Mouse (Mus musculus): ENCODE results near the gene Npc1l1.
"Not testable (repeated sequence)": the region's sequence is repeated elsewhere in the genome, so short reads cannot be mapped to it uniquely, and the experiment has no call there.

The Npc1l1 gene

DNA sequence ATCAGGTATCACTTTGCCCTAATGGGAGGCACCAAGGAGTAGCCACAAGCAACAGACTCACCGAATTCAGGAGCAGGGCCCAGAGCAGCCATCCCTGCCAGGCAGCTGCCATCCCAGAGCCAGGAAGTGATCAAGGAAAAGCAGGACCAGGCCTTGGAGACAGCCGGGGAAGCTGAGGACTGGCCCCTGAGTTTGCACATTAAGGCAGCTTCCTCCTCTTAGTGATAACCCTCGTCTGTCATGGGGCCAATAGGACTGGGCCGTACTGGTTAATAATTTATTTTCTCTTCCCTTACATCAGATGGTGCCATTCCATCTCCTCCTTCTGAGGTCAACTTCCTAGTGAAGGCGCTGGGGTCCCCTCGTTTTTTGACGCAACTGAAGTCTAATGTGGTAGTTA is at the start of gene Npc1l1:
Npc1l1 (minus strand) TSS at position 132 of the 400 bp plus-strand sequence.
- DNase-seq (ENCODE audit: low read depth) = no peak

DNA sequence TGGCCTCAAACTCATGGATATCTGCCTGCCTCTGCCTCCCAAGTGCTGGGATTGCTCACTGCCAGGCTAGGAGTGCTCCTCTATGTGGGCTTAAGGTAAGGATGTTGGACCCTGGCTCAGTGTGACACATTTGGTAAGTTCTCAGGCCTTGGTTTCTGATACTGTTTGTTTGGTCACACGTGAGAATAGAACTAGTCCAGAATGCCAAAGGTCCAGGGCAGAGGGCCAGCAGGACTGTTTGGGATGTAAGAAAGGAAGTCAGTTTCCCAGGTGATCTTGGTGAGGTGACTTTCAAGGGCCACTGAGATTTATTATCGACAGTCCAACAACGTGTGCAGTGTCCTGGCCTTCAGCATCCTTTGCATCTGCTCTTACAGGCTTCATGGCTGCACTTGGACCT is 46.5 kb upstream of the Npc1l1 start:
- DNase-seq (ENCODE audit: low read depth) = no peak

- DNase-seq (ENCODE audit: low read depth) = no peak
Measured at GRCm38 (mm10) chr11:6275094-6275484, 45.1 kb upstream of the Npc1l1 start.

DNA sequence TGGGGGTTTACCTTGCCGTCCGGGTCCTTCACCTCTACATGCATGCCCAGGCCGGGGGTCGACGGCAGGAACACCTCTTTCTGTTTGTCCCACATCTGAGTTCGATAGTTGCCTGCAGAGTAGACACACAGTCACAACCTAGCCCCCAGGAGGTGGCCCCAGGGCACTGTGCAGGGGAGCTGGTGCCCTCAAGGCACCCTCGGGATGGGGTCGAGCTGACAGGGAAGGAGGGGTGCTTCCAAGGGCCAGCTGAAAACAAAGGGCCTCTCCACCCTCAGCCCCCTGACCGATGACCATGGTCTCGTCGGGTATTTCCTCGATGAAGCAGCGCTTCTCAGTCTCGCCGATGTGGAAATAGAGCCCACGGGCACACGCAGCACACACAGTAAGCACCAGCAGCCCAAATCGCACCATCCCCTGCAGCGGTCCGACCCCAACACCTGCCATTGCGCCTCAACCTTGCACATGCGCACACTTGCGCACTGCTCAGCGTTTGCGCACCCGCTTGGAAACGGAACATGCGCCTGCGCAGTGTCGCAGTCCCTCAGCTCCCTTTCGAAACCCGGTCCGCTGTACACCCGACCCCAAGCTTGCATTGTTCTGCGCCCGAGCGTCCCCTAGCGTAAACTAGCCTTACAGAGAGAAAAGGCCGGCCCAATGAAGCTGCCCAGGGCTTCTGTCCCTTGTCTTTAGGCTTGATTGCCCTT is 44.6 kb upstream of the Npc1l1 start, which contains the start of gene Tmed4:
Tmed4 (minus strand) TSS at position 484 of the 707 bp plus-strand sequence.
- DNase-seq (ENCODE audit: low read depth) = peak; percentile 98

GRCm38 (mm10) chr11:6273607-6274006 is 43.7 kb upstream of the Npc1l1 start:
- DNase-seq (ENCODE audit: low read depth) = no peak

- peak; percentile 93 for DNase-seq (ENCODE audit: low read depth)
Measured at GRCm38 (mm10) chr11:6267320-6268254, 37.6 kb upstream of the Npc1l1 start, which contains the start of gene Ddx56. Gene Ddx56, minus strand, starts transcription at chr11:6267772.

GRCm38 (mm10) chr11:6266621-6267020 is 36.7 kb upstream of the Npc1l1 start:
- DNase-seq (ENCODE audit: low read depth) = no peak

- peak; percentile 63 for DNase-seq (ENCODE audit: low read depth)
Measured at GRCm38 (mm10) chr11:6261434-6262082, 31.6 kb upstream of the Npc1l1 start.

- DNase-seq (ENCODE audit: low read depth) = no peak
Measured at GRCm38 (mm10) chr11:6259413-6259812, 29.5 kb upstream of the Npc1l1 start.

DNA sequence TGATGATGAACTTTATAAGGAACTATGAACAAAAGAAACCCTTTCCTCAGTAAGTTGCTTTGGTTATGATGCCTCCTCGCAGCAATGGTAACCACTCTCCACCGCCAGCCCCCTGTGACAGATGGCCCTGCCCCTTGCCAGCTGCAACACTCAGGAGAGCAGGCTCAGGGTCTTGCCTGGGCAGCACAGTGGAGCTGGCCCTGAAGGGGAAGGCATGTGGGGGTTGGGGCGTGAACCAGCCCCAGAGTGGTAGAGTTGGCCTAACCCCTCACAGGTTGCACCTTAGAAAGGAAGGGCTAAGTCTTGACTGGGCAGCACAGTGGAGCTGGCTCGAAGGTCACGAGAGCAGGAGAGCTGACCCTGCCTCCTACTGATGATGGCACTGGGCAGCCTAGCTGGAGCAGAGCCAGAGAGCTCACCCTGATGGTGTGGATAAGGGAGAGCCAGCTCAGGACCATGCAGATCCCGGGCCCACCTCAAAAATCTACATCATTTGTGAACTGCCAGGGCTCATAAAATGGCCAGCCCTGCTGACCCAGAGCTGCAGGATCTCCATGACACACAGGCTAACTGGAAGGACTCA is 26.6 kb upstream of the Npc1l1 start:
- DNase-seq (ENCODE audit: low read depth) = no peak

GRCm38 (mm10) chr11:6254602-6255001 is 24.7 kb upstream of the Npc1l1 start:
- DNase-seq (ENCODE audit: low read depth) = not testable (repeated sequence)

- no peak for DNase-seq (ENCODE audit: low read depth)
Measured at GRCm38 (mm10) chr11:6252824-6253223, 22.9 kb upstream of the Npc1l1 start.

GRCm38 (mm10) chr11:6252248-6252647 is 22.3 kb upstream of the Npc1l1 start:
- DNase-seq (ENCODE audit: low read depth) = no peak

DNA sequence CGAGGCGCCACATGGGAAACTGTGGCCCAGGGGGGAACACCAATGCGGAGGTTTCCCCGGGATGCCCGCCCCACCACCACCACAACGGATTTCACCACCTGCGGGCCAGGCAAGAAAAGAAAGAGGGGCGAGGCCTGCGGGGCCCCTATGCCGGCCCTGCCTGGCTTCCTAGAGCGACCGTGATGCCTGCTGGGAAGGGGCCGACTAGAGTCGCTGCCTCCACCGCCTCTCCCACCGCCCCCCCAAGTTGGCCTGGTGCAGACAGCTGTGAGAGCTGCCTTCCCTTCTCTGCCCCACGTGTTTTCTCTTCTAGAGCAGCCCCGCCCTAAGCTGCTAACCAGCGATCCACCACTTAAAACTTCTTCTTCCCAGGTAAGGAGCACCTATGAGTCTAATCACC is 14.8 kb upstream of the Npc1l1 start:
- DNase-seq (ENCODE audit: low read depth) = no peak

GRCm38 (mm10) chr11:6233025-6233424 is 3.1 kb upstream of the Npc1l1 start:
- DNase-seq (ENCODE audit: low read depth) = no peak

- no peak for DNase-seq (ENCODE audit: low read depth)
Measured at GRCm38 (mm10) chr11:6224541-6225229, 5.3 kb downstream of the Npc1l1 start.

DNA sequence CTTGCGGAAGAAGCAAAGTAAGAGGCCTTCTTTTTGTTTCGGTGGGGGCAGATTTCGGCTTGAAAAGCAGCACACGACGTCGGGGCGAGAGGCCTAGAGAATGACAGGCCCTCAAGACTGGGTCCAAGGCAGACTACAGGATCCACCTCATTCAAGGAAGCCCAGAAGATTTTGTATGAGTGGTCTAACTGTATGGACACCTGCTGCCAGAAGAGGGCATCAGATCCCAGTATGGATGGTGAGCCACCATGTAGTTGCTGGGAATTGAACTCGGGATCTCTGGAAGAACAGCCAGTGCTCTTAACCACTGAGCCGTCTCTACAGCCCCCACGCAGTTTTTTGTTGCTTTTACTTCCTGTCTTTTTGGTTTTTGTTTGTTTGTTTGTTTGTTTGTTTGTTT is 7.8 kb downstream of the Npc1l1 start:
- no peak for DNase-seq (ENCODE audit: low read depth)

DNA sequence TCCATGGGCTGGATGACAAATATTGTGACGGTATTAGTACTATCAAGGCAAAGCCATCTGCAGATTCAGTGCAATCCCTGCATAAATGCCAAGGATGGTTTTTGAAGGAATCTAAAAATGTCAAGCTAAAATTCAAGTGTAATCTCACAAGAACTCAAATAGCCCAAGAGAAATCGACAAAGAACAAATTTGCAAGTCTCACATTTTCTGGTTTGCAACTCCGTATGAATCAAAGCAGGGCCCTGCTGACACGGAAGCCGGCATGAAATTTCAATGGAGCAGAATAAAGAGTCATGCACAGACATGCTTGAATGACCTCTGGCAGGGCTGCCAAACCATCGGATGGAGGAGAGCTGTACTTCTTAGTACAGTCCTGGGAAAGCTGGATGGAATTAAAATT is 10.0 kb downstream of the Npc1l1 start:
- no peak for DNase-seq (ENCODE audit: low read depth)

GRCm38 (mm10) chr11:6218189-6218896 is 11.6 kb downstream of the Npc1l1 start:
- DNase-seq (ENCODE audit: low read depth) = no peak

GRCm38 (mm10) chr11:6216834-6217233 is 13.1 kb downstream of the Npc1l1 start:
- DNase-seq (ENCODE audit: low read depth) = no peak

GRCm38 (mm10) chr11:6208158-6208557 is 21.8 kb downstream of the Npc1l1 start:
- DNase-seq (ENCODE audit: low read depth) = no peak

All from c-Kit-positive CD71-positive TER-119-negative erythroid progenitor cells, embryonic 14.5 days (primary cell).